Mouse (Mus musculus): ENCODE measurements around the gene Gm44596.
A peak's percentile ranks its signal among the peaks of the same experiment; 100 is the strongest.
"Not testable (repeated sequence)": the region's sequence is repeated elsewhere in the genome, so short reads cannot be mapped to it uniquely, and the experiment has no call there.

The Gm44596 gene

GRCm38 (mm10) chr6:128375192-128375591 lies at the start of gene Gm44596, which contains the start of gene Tex52:
Gm44596 (plus strand) TSS chr6:128375503.
Tex52 (plus strand) TSS chr6:128375456.
- DNase-seq: no peak

DNA sequence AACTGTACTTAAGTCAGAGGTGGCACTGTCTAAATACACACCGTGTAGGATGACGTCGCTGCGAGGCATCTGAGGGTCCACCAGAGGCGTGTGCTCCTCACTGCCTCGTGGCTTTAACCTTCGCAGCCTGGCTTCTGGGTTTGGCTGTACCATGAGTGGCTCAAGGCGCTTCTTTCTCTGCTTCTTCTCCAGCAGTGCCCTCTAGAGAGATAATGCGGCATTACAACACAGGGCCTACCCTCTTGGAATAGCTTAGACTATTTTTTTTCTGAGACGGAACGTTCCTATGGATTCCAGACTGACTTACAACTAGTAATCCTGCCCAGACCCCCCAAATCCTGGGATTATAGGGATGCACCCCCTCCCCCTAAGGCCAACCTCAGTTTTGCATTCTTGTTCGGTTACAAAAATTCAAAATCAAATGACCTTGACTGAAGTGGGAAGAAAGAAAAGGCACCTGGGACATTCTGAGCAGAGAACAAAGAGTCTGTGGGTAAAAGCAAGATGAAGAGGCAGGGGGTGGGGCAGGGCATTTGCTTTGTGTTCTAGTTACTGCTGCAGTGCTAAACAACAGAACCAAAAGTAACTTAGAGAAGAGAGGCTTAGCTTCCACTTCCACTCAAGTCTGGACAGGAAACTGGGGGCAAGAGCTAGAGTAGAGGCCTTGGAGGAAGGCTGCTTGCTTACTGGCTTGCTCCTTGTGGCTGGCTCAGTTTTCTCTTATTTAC lies 40.7 kb upstream of the Gm44596 start:
- DNase-seq: peak; percentile 75

DNA sequence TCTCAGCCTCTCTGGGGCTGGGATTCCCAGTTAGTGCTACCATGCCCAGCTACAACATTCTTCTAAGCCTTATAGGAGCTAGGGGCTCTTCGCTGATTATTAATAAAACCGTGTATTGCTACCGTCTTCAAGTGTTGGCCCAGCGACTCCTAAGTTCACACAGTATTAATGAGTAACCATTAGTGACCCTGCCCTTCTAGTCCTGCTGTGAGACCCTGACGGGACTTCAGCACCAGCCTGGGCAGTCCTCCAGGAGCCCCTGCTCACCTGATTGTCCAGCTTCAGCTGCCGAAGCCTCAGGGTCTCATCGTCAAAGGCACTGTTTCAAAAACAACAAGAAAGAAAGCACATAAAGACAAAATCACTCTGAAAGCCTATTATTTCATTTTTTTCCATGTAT lies 37.8 kb upstream of the Gm44596 start:
- DNase-seq: no peak

DNA sequence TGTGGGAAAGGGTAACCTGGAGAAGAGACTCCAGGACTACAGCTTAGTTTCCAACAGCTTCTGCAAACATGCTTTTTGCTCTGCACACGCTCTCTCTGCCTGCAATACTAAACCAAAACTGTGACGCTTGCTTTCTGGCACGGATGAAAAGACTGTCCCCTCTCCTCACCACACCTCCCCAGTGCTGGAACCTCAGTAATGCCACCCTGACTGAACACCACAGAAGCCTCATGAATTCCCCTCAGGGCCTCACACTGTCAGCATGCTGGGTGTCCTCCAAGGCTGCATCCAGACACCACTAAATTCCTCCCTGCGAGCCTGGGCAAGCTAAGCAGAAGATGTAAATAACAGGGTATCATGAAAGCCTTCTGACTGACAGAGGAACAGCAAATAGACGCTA lies 36.4 kb upstream of the Gm44596 start:
- no peak for DNase-seq

DNA sequence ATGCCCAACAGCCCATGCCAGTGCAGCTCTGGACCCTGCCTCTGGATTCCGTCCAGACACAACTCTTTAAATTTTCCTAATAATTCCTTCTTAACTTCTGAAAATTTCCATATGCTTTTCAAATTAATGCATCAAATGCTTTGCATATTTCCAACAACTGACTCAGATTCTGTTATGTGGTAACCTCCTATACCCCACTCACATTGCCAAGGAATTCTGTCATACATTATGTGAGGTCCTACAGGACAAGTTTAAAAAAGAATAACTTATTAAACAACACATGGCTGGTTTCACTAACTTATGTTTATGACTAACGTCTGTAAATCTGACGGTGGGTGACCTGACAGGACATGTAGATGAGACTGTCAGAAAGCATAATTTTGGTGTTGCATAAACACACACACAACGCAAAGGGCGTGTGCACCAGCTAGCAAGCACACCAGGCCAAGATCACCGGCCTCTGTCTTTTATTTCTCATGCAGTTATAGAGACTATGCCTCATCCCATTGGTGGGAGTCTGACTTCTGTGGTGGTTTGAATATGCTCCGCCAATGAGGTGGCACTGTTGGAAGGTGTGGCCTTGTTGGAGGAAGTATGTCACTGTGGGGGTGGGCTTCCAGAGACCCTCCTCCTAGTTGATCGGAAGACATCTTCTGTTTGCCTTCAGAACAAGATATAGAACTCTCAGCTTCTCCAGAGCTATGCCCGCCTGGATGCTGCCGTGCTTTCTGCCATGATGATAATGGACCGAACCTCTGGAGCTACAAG lies 33.2 kb upstream of the Gm44596 start:
- no peak for DNase-seq

- no peak for DNase-seq
Observed at GRCm38 (mm10) chr6:128345623-128346022, 29.7 kb upstream of the Gm44596 start.

GRCm38 (mm10) chr6:128346782-128347181 lies 28.5 kb upstream of the Gm44596 start:
- no peak for DNase-seq

DNA sequence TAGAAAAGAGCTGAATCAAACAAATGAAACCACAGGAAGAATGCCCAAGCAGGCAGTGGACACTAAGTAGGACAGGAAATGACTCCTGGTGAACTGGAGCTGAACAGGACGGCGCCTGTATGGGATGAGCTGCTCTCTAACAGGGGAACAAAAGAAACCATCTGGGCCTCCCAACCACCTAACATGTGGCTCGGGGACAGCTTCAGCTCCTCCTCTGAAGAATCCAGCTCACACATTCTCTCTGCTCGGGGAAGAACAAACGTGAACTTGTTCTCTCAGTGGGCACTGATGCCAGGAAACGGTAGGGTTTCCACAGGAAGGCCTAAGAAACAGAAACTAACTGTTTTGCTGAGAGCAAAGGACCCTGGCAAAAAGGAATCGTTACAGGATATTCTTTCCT lies 25.6 kb upstream of the Gm44596 start:
- peak; percentile 52 for DNase-seq

DNA sequence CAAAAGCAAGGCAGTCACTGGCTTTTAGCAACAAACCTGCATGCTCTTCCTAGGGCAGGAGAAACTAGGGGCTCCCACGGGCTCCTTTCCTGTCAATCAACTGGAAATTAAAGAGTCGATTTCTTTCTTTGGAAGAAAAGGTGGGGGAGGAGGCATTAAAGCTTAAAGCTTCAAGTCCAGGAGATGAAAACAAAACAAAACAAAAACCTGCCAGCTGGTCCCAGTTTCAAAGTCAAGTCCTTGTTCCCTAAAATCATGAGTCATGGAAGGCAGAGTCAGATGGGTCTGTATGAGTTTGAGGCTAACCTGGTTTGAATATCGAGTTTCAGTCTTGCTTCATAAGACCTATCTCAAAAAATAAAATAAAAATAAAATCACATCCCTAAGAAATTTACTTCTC lies 21.2 kb upstream of the Gm44596 start:
- DNase-seq: no peak

GRCm38 (mm10) chr6:128355201-128355681 lies 20.1 kb upstream of the Gm44596 start:
- DNase-seq: peak; percentile 73

GRCm38 (mm10) chr6:128355726-128356416 lies 19.4 kb upstream of the Gm44596 start, which contains the start of gene Tulp3:
Tulp3 (minus strand) TSS chr6:128355851.
- DNase-seq: peak; percentile 98

GRCm38 (mm10) chr6:128358999-128359398 lies 16.3 kb upstream of the Gm44596 start:
- peak; percentile 69 for DNase-seq

GRCm38 (mm10) chr6:128361901-128362300 lies 13.4 kb upstream of the Gm44596 start:
- DNase-seq: no peak

GRCm38 (mm10) chr6:128362381-128363006 lies 12.8 kb upstream of the Gm44596 start, which contains the start of the genes Rhno1 and Foxm1:
Rhno1 (minus strand) TSS chr6:128362911.
Foxm1 (plus strand) TSS chr6:128362967.
- DNase-seq: peak; percentile 85

- no peak for DNase-seq
Observed at GRCm38 (mm10) chr6:128363007-128363825, 12.1 kb upstream of the Gm44596 start.

DNA sequence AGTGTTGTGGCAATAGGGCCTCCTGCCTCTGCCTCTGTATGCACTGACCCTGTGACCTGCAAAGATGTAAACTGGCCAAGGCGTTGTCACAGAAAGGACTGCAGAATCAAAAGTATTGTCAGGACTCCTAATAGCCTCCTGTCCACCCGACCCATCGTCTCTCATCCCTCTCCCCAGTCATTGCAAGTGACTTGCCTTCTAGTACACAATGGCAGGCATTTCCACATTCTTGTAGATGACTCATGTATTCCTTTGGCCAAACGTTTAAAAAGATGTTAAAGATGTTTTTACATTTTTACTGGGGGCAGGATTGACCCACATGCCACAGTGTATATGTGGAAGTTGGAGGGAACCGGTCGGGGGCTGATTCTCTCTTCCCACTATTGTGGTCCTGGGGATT lies 10.6 kb upstream of the Gm44596 start:
- DNase-seq: no peak

DNA sequence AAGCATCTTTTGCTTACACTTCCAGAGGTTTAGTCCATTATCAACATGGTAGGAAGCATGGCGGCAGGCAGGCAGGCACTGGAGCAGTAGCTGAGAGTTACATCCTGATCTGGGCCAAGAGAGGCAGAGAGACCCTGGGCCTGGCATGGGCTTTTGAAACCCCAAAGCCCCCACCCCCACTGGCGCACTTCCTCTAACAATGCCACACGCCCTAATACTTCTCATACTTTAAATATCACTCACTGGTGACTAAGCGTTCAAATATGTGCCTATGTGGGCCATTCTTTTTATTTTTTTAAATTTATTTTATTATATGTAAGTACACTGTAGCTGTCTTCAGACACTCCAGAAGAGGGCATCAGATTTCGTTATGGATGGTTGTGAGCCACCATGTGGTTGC lies 8.8 kb upstream of the Gm44596 start:
- DNase-seq: no peak

GRCm38 (mm10) chr6:128370040-128370439 lies 5.3 kb upstream of the Gm44596 start:
- no peak for DNase-seq

- DNase-seq: no peak
Observed at GRCm38 (mm10) chr6:128376371-128377085, 1.2 kb downstream of the Gm44596 start.

- no peak for DNase-seq
Observed at GRCm38 (mm10) chr6:128379636-128380035, 4.3 kb downstream of the Gm44596 start.

DNA sequence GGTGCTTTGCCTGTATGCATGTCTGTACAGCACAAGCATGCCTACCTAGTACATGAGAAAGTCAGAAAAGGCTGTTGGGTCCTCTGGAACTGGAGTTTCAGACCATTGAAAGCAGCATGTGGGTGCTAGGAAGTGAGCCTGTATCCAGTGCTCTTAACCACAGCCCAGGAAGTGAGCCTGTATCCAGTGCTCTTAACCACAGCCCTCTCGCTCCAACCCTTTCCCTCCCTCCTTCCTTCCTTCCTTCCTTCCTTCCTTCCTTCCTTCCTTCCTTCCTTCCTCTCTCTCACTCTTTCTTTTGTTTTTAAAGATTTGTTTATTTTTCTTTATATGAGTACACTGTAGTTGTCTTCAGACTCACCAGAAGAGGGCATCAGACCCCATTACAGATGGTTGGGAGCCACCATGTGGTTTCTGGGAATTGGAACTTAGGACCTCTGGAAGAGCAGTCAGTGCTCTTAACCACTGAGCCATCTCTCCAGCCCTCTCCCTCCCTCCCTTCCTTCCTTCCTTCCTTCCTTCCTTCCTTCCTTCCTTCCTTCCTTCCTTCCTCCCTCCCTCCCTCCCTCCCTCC lies 5.4 kb downstream of the Gm44596 start:
- DNase-seq: not testable (repeated sequence)

Data from cerebellum, adult 9-11 months (tissue).